Comparison of ENCODE assay signal across 8 mouse cellular contexts in the genomic region with DNA sequence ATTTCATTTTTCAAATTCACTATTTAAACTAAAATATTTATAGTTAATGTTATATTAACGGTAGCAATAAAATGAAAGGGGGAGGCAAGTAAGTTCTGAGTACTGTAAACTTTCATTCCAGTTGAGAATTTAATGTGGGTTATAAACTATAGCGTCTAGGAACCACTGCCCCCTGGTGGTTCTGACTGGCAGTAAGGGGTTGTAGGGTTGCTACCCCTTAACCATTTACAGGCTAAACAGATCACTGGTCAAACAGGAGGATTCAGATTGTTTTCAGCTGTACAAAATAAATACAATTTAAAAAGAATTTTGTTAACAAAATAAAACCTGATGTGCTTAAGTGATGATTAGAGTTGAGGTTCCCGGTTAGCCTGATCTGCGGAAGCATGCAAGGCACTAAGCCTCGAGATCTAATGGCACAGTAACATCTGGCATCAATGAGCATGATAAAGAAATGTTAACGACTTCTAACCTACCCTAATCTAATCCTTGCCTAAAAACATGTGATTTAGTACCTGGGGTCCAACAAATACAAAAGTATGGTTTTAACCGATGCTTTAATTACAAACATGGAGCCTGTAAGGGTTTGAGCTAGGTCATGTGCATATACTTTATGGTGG. TPM values are rescaled to one million over a fixed set of nuclear protein-coding genes. Genes with fewer than 3 reads are reported as not detected.
DNase-seq lines count a peak whose midpoint lies in the region; ATAC-seq lines count a peak whose summit lies in the region.

No protein-coding gene starts in this region.

- H3K9me3 ChIP-seq in midbrain, embryonic 10.5 days (replicated peaks), result no peaks in the 10 kb centered on the region
- H3K9me3 ChIP-seq in midbrain, embryonic 16.5 days (replicated peaks; ENCODE audit: control insufficient read depth, low read length, poor library complexity, severe bottlenecking), result no peaks in the 10 kb centered on the region
- H3K9me3 ChIP-seq in embryonic facial prominence, embryonic 10.5 days, result no peaks in the 10 kb centered on the region
- H3K9me3 ChIP-seq in intestine, embryonic 16.5 days (ENCODE audit: control insufficient read depth, low read length), result no peaks in the 10 kb centered on the region

- H3K36me3 ChIP-seq in midbrain, embryonic 10.5 days, result peaks cover 34% of the 10 kb centered on the region
- H3K36me3 ChIP-seq in midbrain, embryonic 16.5 days (ENCODE audit: control insufficient read depth, insufficient read depth, low read length), result peaks cover 17% of the 10 kb centered on the region
- peaks cover 39% of the 10 kb centered on the region for H3K36me3 ChIP-seq in embryonic facial prominence, embryonic 10.5 days (replicated peaks)
- peaks cover 6% of the 10 kb centered on the region; the same call in 1 of the 2 replicates for H3K36me3 ChIP-seq in intestine, embryonic 16.5 days (ENCODE audit: control insufficient read depth, insufficient read depth, low read length)

- DNase-seq in midbrain, embryonic 10.5 days (ENCODE audit: low spot score), result peak; percentile 15
- DNase-seq in ZHBTc4 (ENCODE audit: low read depth, low spot score), result peak; percentile 60
- DNase-seq in embryonic facial prominence, embryonic 10.5 days (ENCODE audit: low spot score), result peak; percentile 47
- DNase-seq in left cerebral cortex, postnatal 25 days (ENCODE audit: low spot score in 2 of 2), result peak; percentile 40 to 43
- peak; percentile 71 for DNase-seq in naive thymus-derived CD4-positive, alpha-beta T cell, adult 2 months (ENCODE audit: low read depth)
- peak; percentile 88 for DNase-seq in thymus, postnatal 4 days

- no peak overlapping the region for H3K4me3 ChIP-seq in midbrain, embryonic 10.5 days
- no peak overlapping the region for H3K4me3 ChIP-seq in midbrain, embryonic 16.5 days (ENCODE audit: low read depth, low read length)
- no peak overlapping the region for H3K4me3 ChIP-seq in embryonic facial prominence, embryonic 10.5 days
- H3K4me3 ChIP-seq in intestine, embryonic 16.5 days (ENCODE audit: low read length), result no peak overlapping the region

- intact Hi-C loops in left cerebral cortex, postnatal 25 days (cut with DNase I), result loop anchor here (2.0 kb wide), 1 partner anchor 297 kb away; no protein-coding TSS in a partner anchor

- no peak overlapping the region for H3K4me2 ChIP-seq in midbrain, embryonic 16.5 days (ENCODE audit: low read length)
- no peak overlapping the region for H3K4me2 ChIP-seq in intestine, embryonic 16.5 days (ENCODE audit: low read depth, low read length)

- H3K9ac ChIP-seq in midbrain, embryonic 16.5 days (ENCODE audit: low read depth, low read length), result no peak overlapping the region
- H3K9ac ChIP-seq in intestine, embryonic 16.5 days (ENCODE audit: low read depth, low read length), result no peak overlapping the region

- no peaks in the 10 kb centered on the region for H3K4me1 ChIP-seq in midbrain, embryonic 10.5 days
- H3K4me1 ChIP-seq in midbrain, embryonic 16.5 days (ENCODE audit: control insufficient read depth, insufficient read depth, low read length), result no peaks in the 10 kb centered on the region
- H3K4me1 ChIP-seq in embryonic facial prominence, embryonic 10.5 days, result no peaks in the 10 kb centered on the region
- H3K4me1 ChIP-seq in intestine, embryonic 16.5 days (ENCODE audit: control insufficient read depth, insufficient read depth, low read length), result no peaks in the 10 kb centered on the region

- 75% methylated on average over 7 of the region's 7 CpGs for WGBS in midbrain, embryonic 10.5 days
- WGBS in midbrain, embryonic 16.5 days, result 79% methylated on average over 7 of the region's 7 CpGs
- 53% methylated on average over 7 of the region's 7 CpGs for WGBS in embryonic facial prominence, embryonic 10.5 days
- 80% methylated on average over 7 of the region's 7 CpGs for WGBS in intestine, embryonic 16.5 days

- H3K27ac ChIP-seq in midbrain, embryonic 10.5 days (replicated peaks), result no peak overlapping the region
- no peak overlapping the region for H3K27ac ChIP-seq in midbrain, embryonic 16.5 days (ENCODE audit: low read length)
- no peak overlapping the region for H3K27ac ChIP-seq in embryonic facial prominence, embryonic 10.5 days (replicated peaks)
- no peak overlapping the region for H3K27ac ChIP-seq in intestine, embryonic 16.5 days (ENCODE audit: low read length)

- no peaks in the 10 kb centered on the region for H3K27me3 ChIP-seq in midbrain, embryonic 10.5 days (ENCODE audit: low read depth, poor library complexity, severe bottlenecking)
- no peaks in the 10 kb centered on the region for H3K27me3 ChIP-seq in midbrain, embryonic 16.5 days (ENCODE audit: control insufficient read depth, insufficient read depth, low read depth, low read length)
- H3K27me3 ChIP-seq in embryonic facial prominence, embryonic 10.5 days (replicated peaks; ENCODE audit: low read depth, poor library complexity, severe bottlenecking), result no peaks in the 10 kb centered on the region
- no peaks in the 10 kb centered on the region for H3K27me3 ChIP-seq in intestine, embryonic 16.5 days (replicated peaks; ENCODE audit: control insufficient read depth, insufficient read depth, low read length)

- ATAC-seq in midbrain, embryonic 16.5 days, result no peak
- 0 out of 2 replicates have a peak, but pooled peaks have one; percentile 44 for ATAC-seq in intestine, embryonic 16.5 days

RNA-seq across cellular contexts. Expression of a gene that starts 35.8 kb away (rescaled TPM):
- 0.07 TPM in 1 of 2 replicates, not detected in the other for polyA plus RNA-seq in midbrain, embryonic 10.5 days (2016; fragmentation: Nextera tagmentation; extraction: Ambion mirVana)
- polyA plus RNA-seq in midbrain, embryonic 16.5 days (2015; fragmentation: Nextera tagmentation; extraction: Ambion mirVana), result 0.21 and 0.24 TPM in 2 replicates
- not detected in 2 replicates for polyA plus RNA-seq in embryonic facial prominence, embryonic 10.5 days (2016; fragmentation: Nextera tagmentation; extraction: Ambion mirVana)
- not detected in 2 replicates for polyA plus RNA-seq in intestine, embryonic 16.5 days (2015; fragmentation: Nextera tagmentation; extraction: Ambion mirVana)
- total RNA-seq in left cerebral cortex, postnatal 25 days (2021), result under 1 TPM; 0.18 TPM

RNA-seq across cellular contexts. Expression of a gene that starts 38.9 kb away (rescaled TPM):
- polyA plus RNA-seq in midbrain, embryonic 10.5 days (2016; fragmentation: Nextera tagmentation; extraction: Ambion mirVana), result 82.5 and 84.9 TPM in 2 replicates
- 73.8 and 76.3 TPM in 2 replicates for polyA plus RNA-seq in midbrain, embryonic 16.5 days (2015; fragmentation: Nextera tagmentation; extraction: Ambion mirVana)
- 77.2 and 82.3 TPM in 2 replicates for polyA plus RNA-seq in embryonic facial prominence, embryonic 10.5 days (2016; fragmentation: Nextera tagmentation; extraction: Ambion mirVana)
- polyA plus RNA-seq in intestine, embryonic 16.5 days (2015; fragmentation: Nextera tagmentation; extraction: Ambion mirVana), result 74.2 and 79.9 TPM in 2 replicates
- total RNA-seq in left cerebral cortex, postnatal 25 days (2021), result 10 to 100 TPM; 62.5 to 66.9 TPM

RNA-seq across cellular contexts. Expression of a gene that starts 39.6 kb away (rescaled TPM):
- 8.6 and 15.8 TPM in 2 replicates for polyA plus RNA-seq in midbrain, embryonic 10.5 days (2016; fragmentation: Nextera tagmentation; extraction: Ambion mirVana)
- polyA plus RNA-seq in midbrain, embryonic 16.5 days (2015; fragmentation: Nextera tagmentation; extraction: Ambion mirVana), result 130 and 145 TPM in 2 replicates
- polyA plus RNA-seq in embryonic facial prominence, embryonic 10.5 days (2016; fragmentation: Nextera tagmentation; extraction: Ambion mirVana), result 6.7 and 7.4 TPM in 2 replicates
- 23.6 and 25.7 TPM in 2 replicates for polyA plus RNA-seq in intestine, embryonic 16.5 days (2015; fragmentation: Nextera tagmentation; extraction: Ambion mirVana)
- total RNA-seq in left cerebral cortex, postnatal 25 days (2021), result 100 to 1,000 TPM; 214 to 251 TPM

Comparison
In these comparisons a context has a peak if more than half of its experiments do, and no peak if none do; other contexts are left out.
1. DNase-seq: peak in every context shown above with its lines; median percentile 88 in thymus, postnatal 4 days; 71 in naive thymus-derived CD4-positive, alpha-beta T cell, adult 2 months; 60 in ZHBTc4; 47 in embryonic facial prominence, embryonic 10.5 days; 42 in left cerebral cortex, postnatal 25 days; 15 in midbrain, embryonic 10.5 days.